13 mouse cellular contexts compared by ENCODE assay signal in genomic region chr1:133421061-133421460, GRCm38 (mm10). TPM values are rescaled to one million over a fixed set of nuclear protein-coding genes. Genes with fewer than 3 reads are reported as not detected.
DNase-seq lines count a peak whose midpoint lies in the region; ATAC-seq lines count a peak whose summit lies in the region.
"Had no signal": no experiment of that assay in that cellular context is flagged by ENCODE, and none has a peak within 500 bp of the region (broad histone marks: within the 10 kb centered on the region; RNA-seq: fewer than 3 reads in every experiment).

No protein-coding gene starts in this region.

- WGBS in forebrain, embryonic 10.5 days, result 55% methylated on average over 2 of the region's 2 CpGs
- WGBS in forebrain, embryonic 11.5 days, result 53% methylated on average over 2 of the region's 2 CpGs
- WGBS in hindbrain, embryonic 11.5 days, result 28% methylated on average over 2 of the region's 2 CpGs
- WGBS in hindbrain, embryonic 16.5 days, result 35% methylated on average over 2 of the region's 2 CpGs
- WGBS in stomach, embryonic 16.5 days, result 58% methylated on average over 2 of the region's 2 CpGs

- no peak overlapping the region for H3K4me2 ChIP-seq in forebrain, embryonic 11.5 days (ENCODE audit: low read depth, low read length, severe bottlenecking)
- H3K4me2 ChIP-seq in hindbrain, embryonic 11.5 days (replicated peaks; ENCODE audit: low read depth, low read length), result peak overlapping the region; percentile 77; the same call in 1 of the 2 replicates
- no peak overlapping the region; the same call in 1 of the 2 replicates for H3K4me2 ChIP-seq in hindbrain, embryonic 16.5 days (ENCODE audit: low read length)
- H3K4me2 ChIP-seq in stomach, embryonic 16.5 days (ENCODE audit: low read depth, low read length), result peak overlapping the region; percentile 85; the same call in 1 of the 2 replicates

- 0 out of 2 replicates have a peak overlapping the region, but pooled peaks have one; percentile 12 for H3K27ac ChIP-seq in forebrain, embryonic 10.5 days
- no peak overlapping the region for H3K27ac ChIP-seq in forebrain, embryonic 11.5 days (ENCODE audit: low read depth, low read length)
- H3K27ac ChIP-seq in hindbrain, embryonic 11.5 days (ENCODE audit: low read depth, low read length), result no peak overlapping the region
- H3K27ac ChIP-seq in hindbrain, embryonic 16.5 days (ENCODE audit: low read depth, low read length), result no peak overlapping the region
- no peak overlapping the region for H3K27ac ChIP-seq in stomach, embryonic 16.5 days (ENCODE audit: low read length)
- H3K27ac ChIP-seq: embryonic facial prominence, embryonic 13.5 days; neural tube, embryonic 12.5 days had no signal

- no peak overlapping the region for H3K4me3 ChIP-seq in forebrain, embryonic 10.5 days
- H3K4me3 ChIP-seq in forebrain, embryonic 11.5 days (ENCODE audit: low read depth, low read length), result no peak overlapping the region
- H3K4me3 ChIP-seq in hindbrain, embryonic 11.5 days (ENCODE audit: low read depth, low read length), result no peak overlapping the region
- no peak overlapping the region for H3K4me3 ChIP-seq in hindbrain, embryonic 16.5 days (ENCODE audit: low read length)
- no peak overlapping the region for H3K4me3 ChIP-seq in stomach, embryonic 16.5 days (replicated peaks; ENCODE audit: low read length)
- H3K4me3 ChIP-seq: neural tube, embryonic 12.5 days had no signal

- peak; percentile 14 for DNase-seq in forebrain, embryonic 10.5 days (ENCODE audit: extremely low spot score, low spot score)
- DNase-seq in forebrain, embryonic 11.5 days (ENCODE audit: low spot score), result no peak
- no peak for DNase-seq in hindbrain, embryonic 11.5 days (ENCODE audit: low spot score)
- peak; percentile 34 for DNase-seq in thymus, postnatal 0 days (ENCODE audit: low spot score)
- DNase-seq in thymus, postnatal 36 days, result no peak
- DNase-seq in Muller cell, postnatal 12 days (ENCODE audit: inconsistent ontology term), result no peak
- DNase-seq: cerebellum, adult 9-10 months; liver; right cerebral cortex, adult 18-20 months had no signal

- H3K4me1 ChIP-seq in forebrain, embryonic 10.5 days, result peaks cover 79% of the 10 kb centered on the region
- H3K4me1 ChIP-seq in forebrain, embryonic 11.5 days (replicated peaks; ENCODE audit: control insufficient read depth, insufficient read depth, low read length), result peaks cover 18% of the 10 kb centered on the region
- peaks cover 28% of the 10 kb centered on the region for H3K4me1 ChIP-seq in hindbrain, embryonic 11.5 days (replicated peaks; ENCODE audit: control insufficient read depth, insufficient read depth, low read length)
- H3K4me1 ChIP-seq in hindbrain, embryonic 16.5 days (ENCODE audit: control insufficient read depth, insufficient read depth, low read depth, low read length), result peaks cover 26% of the 10 kb centered on the region
- H3K4me1 ChIP-seq in stomach, embryonic 16.5 days (ENCODE audit: control insufficient read depth, insufficient read depth, low read length), result peaks cover 42% of the 10 kb centered on the region

- H3K36me3 ChIP-seq in forebrain, embryonic 10.5 days (replicated peaks), result peaks cover 5% of the 10 kb centered on the region; the same call in 1 of the 2 replicates
- no peaks in the 10 kb centered on the region for H3K36me3 ChIP-seq in forebrain, embryonic 11.5 days (ENCODE audit: control insufficient read depth, insufficient read depth, low read length)
- H3K36me3 ChIP-seq in hindbrain, embryonic 11.5 days (ENCODE audit: control insufficient read depth, insufficient read depth, low read length), result no peaks in the 10 kb centered on the region
- no peaks in the 10 kb centered on the region for H3K36me3 ChIP-seq in hindbrain, embryonic 16.5 days (ENCODE audit: control insufficient read depth, insufficient read depth, low read length)
- H3K36me3 ChIP-seq in stomach, embryonic 16.5 days (ENCODE audit: control insufficient read depth, insufficient read depth, low read length), result no peaks in the 10 kb centered on the region
- H3K36me3 ChIP-seq: embryonic facial prominence, embryonic 13.5 days; neural tube, embryonic 12.5 days had no signal

- H3K27me3 ChIP-seq in forebrain, embryonic 10.5 days (ENCODE audit: poor library complexity, severe bottlenecking), result 0 out of 2 replicates have a peak, but pooled peaks cover 8% of the 10 kb centered on the region
- H3K27me3 ChIP-seq in forebrain, embryonic 11.5 days (ENCODE audit: control insufficient read depth, insufficient read depth, low read length), result no peaks in the 10 kb centered on the region
- H3K27me3 ChIP-seq in hindbrain, embryonic 11.5 days (ENCODE audit: control insufficient read depth, insufficient read depth, low read length), result no peaks in the 10 kb centered on the region
- H3K27me3 ChIP-seq in hindbrain, embryonic 16.5 days (replicated peaks; ENCODE audit: control insufficient read depth, insufficient read depth, low read length), result no peaks in the 10 kb centered on the region
- H3K27me3 ChIP-seq in stomach, embryonic 16.5 days (ENCODE audit: control insufficient read depth, insufficient read depth, low read length), result no peaks in the 10 kb centered on the region
- H3K27me3 ChIP-seq: neural tube, embryonic 12.5 days had no signal

- no peak for ATAC-seq in forebrain, embryonic 11.5 days (replicated peaks; ENCODE audit: low FRiP score)
- no peak for ATAC-seq in hindbrain, embryonic 11.5 days (ENCODE audit: low FRiP score)
- no peak for ATAC-seq in hindbrain, embryonic 16.5 days
- ATAC-seq in stomach, embryonic 16.5 days (ENCODE audit: insufficient read depth, low FRiP score), result no peak

- H3K9me3 ChIP-seq in forebrain, embryonic 10.5 days, result no peaks in the 10 kb centered on the region
- H3K9me3 ChIP-seq in forebrain, embryonic 11.5 days (ENCODE audit: control insufficient read depth, low read length), result no peaks in the 10 kb centered on the region
- no peaks in the 10 kb centered on the region for H3K9me3 ChIP-seq in hindbrain, embryonic 11.5 days (ENCODE audit: control insufficient read depth, low read length)
- H3K9me3 ChIP-seq in hindbrain, embryonic 16.5 days (ENCODE audit: control insufficient read depth, low read length), result no peaks in the 10 kb centered on the region
- no peaks in the 10 kb centered on the region for H3K9me3 ChIP-seq in stomach, embryonic 16.5 days (replicated peaks; ENCODE audit: control insufficient read depth, low read length)
- H3K9me3 ChIP-seq: embryonic facial prominence, embryonic 13.5 days; neural tube, embryonic 12.5 days had no signal

- no peak overlapping the region for H3K9ac ChIP-seq in forebrain, embryonic 11.5 days (ENCODE audit: low read length)
- H3K9ac ChIP-seq in hindbrain, embryonic 11.5 days (ENCODE audit: low read depth, low read length), result no peak overlapping the region
- H3K9ac ChIP-seq in hindbrain, embryonic 16.5 days (ENCODE audit: low read depth, low read length), result no peak overlapping the region
- H3K9ac ChIP-seq in stomach, embryonic 16.5 days (ENCODE audit: low read length), result peak overlapping the region; percentile 33
- H3K9ac ChIP-seq: embryonic facial prominence, embryonic 13.5 days; neural tube, embryonic 12.5 days had no signal

RNA-seq across cellular contexts. Expression of gene Sox13, which starts 3.1 kb away (rescaled TPM):
- polyA plus RNA-seq in forebrain, embryonic 10.5 days (2016; fragmentation: Nextera tagmentation; extraction: Ambion mirVana), result 12.5 and 14.1 TPM in 2 replicates
- polyA plus RNA-seq in forebrain, embryonic 11.5 days (2014; fragmentation: Nextera tagmentation; extraction: Ambion mirVana), result 12.3 TPM in 2 replicates
- polyA plus RNA-seq in hindbrain, embryonic 11.5 days (2014; fragmentation: Nextera tagmentation; extraction: Ambion mirVana), result 12.5 and 15.9 TPM in 2 replicates
- 2.9 and 5.1 TPM in 2 replicates for polyA plus RNA-seq in hindbrain, embryonic 16.5 days (2015; fragmentation: Nextera tagmentation; extraction: Ambion mirVana)
- polyA plus RNA-seq in thymus, postnatal 0 days (2015; fragmentation: Nextera tagmentation; extraction: Ambion mirVana), result 14.6 and 15.2 TPM in 2 replicates
- polyA plus RNA-seq in stomach, embryonic 16.5 days (2015; fragmentation: Nextera tagmentation; extraction: Ambion mirVana), result 5.2 and 5.6 TPM in 2 replicates

RNA-seq across cellular contexts. Expression of gene Etnk2, which starts 57.7 kb away (rescaled TPM):
- 1.7 and 2.3 TPM in 2 replicates for polyA plus RNA-seq in forebrain, embryonic 10.5 days (2016; fragmentation: Nextera tagmentation; extraction: Ambion mirVana)
- 1.8 and 2.7 TPM in 2 replicates for polyA plus RNA-seq in forebrain, embryonic 11.5 days (2014; fragmentation: Nextera tagmentation; extraction: Ambion mirVana)
- polyA plus RNA-seq in hindbrain, embryonic 11.5 days (2014; fragmentation: Nextera tagmentation; extraction: Ambion mirVana), result 2.9 and 3.1 TPM in 2 replicates
- polyA plus RNA-seq in hindbrain, embryonic 16.5 days (2015; fragmentation: Nextera tagmentation; extraction: Ambion mirVana), result 25.7 and 29.5 TPM in 2 replicates
- polyA plus RNA-seq in thymus, postnatal 0 days (2015; fragmentation: Nextera tagmentation; extraction: Ambion mirVana), result 0.12 and 0.27 TPM in 2 replicates
- 4.5 and 4.7 TPM in 2 replicates for polyA plus RNA-seq in stomach, embryonic 16.5 days (2015; fragmentation: Nextera tagmentation; extraction: Ambion mirVana)

Comparison
In these comparisons a context has a peak if more than half of its experiments do, and no peak if none do; other contexts are left out.
1. DNase-seq: peak in forebrain, embryonic 10.5 days (single experiment) and thymus, postnatal 0 days (single experiment); none in forebrain, embryonic 11.5 days (single experiment), hindbrain, embryonic 11.5 days (single experiment), thymus, postnatal 36 days (0 of 2) and Muller cell, postnatal 12 days (single experiment).
2. H3K4me2 ChIP-seq: peak in hindbrain, embryonic 11.5 days (single experiment) and stomach, embryonic 16.5 days (single experiment); none in forebrain, embryonic 11.5 days (single experiment) and hindbrain, embryonic 16.5 days (single experiment).